Mouse (Mus musculus): ENCODE measurements at regions not wholly inside any gene's neighbourhood (a gene's known extent, or its start where the extent isn't known, plus 50 kb on each side); places are given as distances from the start of the nearest gene placed in this dataset.

GRCm38 (mm10) chr1:186567136-186567826, 138.5 kb downstream of the Tgfb2 start:
- TF ChIP-seq CTCF (IDR thresholded peaks at IDR 0.05; ENCODE audit: insufficient read depth, low read length) (no peak), POLR2A (IDR thresholded peaks at IDR 0.05; ENCODE audit: borderline replicate concordance, extremely low read depth, low read depth, low read length) (no peak)

Data from lung, adult 2 months (tissue).